Mouse (Mus musculus) spleen, adult 2 months (tissue): ENCODE measurements around the gene March6.

ENCODE experiments used
- CTCF ChIP-seq: fragments of 200-500 bp; IDR thresholded peaks from 2 replicates; pipeline ENCODE4 v1.5.1; 2011; ENCODE audit warnings: mild to moderate bottlenecking, inconsistent platforms; ENCODE audit not compliant: insufficient read depth, insufficient read length, insufficient replicate concordance; ENCODE audit errors: extremely low read depth
- POLR2A ChIP-seq: fragments of 200-500 bp; IDR thresholded peaks from 2 replicates; pipeline ENCODE4 v1.6.1; 2011; ENCODE audit warnings: low read depth, low read length, inconsistent platforms

GRCm38 (mm10) chr15:31533529-31533928 lies 2.7 kb upstream of the March6 start:
- TF ChIP-seq CTCF (no peak), POLR2A (no peak)
